Mouse (Mus musculus): ENCODE data around the gene Rgl2. TPM values are rescaled to one million over a fixed set of nuclear protein-coding genes. Genes with fewer than 3 reads are reported as not detected.
"Not testable (repeated sequence)": the region's sequence is repeated elsewhere in the genome, so short reads cannot be mapped to it uniquely, and the experiment has no call there.

Gene Rgl2
- polyA plus RNA-seq, 1 experiment from 2014 or later, result 44.7 TPM

GRCm38 (mm10) chr17:33982136-33982535 lies 52.8 kb downstream of the Rgl2 start:
- H3K4me3 ChIP-seq (replicated peaks; ENCODE audit: low read length); ATAC-seq (ENCODE audit: insufficient read depth, low FRiP score): not testable (repeated sequence)
- 7% methylated on average over 8 of the region's 8 CpGs for WGBS

More at GRCm38 (mm10) chr17:33982136-33982535, 52.8 kb downstream of the Rgl2 start:
- Histone ChIP-seq H3K27me3 (ENCODE audit: control insufficient read depth, insufficient read depth, low read length) (peaks cover 30% of the 10 kb centered on the region), H3K4me2 (ENCODE audit: low read depth, low read length) (peak overlapping the region; percentile 68; the same call in 1 of the 2 replicates)
- not testable (repeated sequence) for H3K9me3 ChIP-seq (replicated peaks; ENCODE audit: control insufficient read depth, low read length); H3K27ac ChIP-seq (ENCODE audit: low read length); H3K9ac ChIP-seq (ENCODE audit: low read length); H3K36me3 ChIP-seq (ENCODE audit: control insufficient read depth, insufficient read depth, low read length); H3K4me1 ChIP-seq (ENCODE audit: control insufficient read depth, insufficient read depth, low read length)

Small RNA genes lying within 50 kb of the gene (microRNA-seq; reads per million reads assigned to microRNA genes)
- gene Gm27740, result not detected

Other genes starting within 250 kb of the Rgl2 start
- 281 and 295 TPM in 2 replicates for gene Hnrnpm, start 242.7 kb upstream of the Rgl2 start, polyA plus RNA-seq (2015; fragmentation: Nextera tagmentation; extraction: Ambion mirVana)
- 56.0 and 58.8 TPM in 2 replicates for gene March2, start 210.9 kb upstream of the Rgl2 start, polyA plus RNA-seq (2015; fragmentation: Nextera tagmentation; extraction: Ambion mirVana)
- gene Rab11b, start 169.0 kb upstream of the Rgl2 start, polyA plus RNA-seq (2015; fragmentation: Nextera tagmentation; extraction: Ambion mirVana), result 212 and 237 TPM in 2 replicates
- 25.8 and 30.7 TPM in 2 replicates for gene Angptl4, start 147.7 kb upstream of the Rgl2 start, polyA plus RNA-seq (2015; fragmentation: Nextera tagmentation; extraction: Ambion mirVana)
- 24.8 and 29.0 TPM in 2 replicates for gene Kank3, start 119.0 kb upstream of the Rgl2 start, polyA plus RNA-seq (2015; fragmentation: Nextera tagmentation; extraction: Ambion mirVana)
- gene Rps28, start 105.0 kb upstream of the Rgl2 start, polyA plus RNA-seq (2015; fragmentation: Nextera tagmentation; extraction: Ambion mirVana), result 740 and 935 TPM in 2 replicates
- gene Ndufa7, start 105.0 kb upstream of the Rgl2 start, polyA plus RNA-seq (2015; fragmentation: Nextera tagmentation; extraction: Ambion mirVana), result 442 and 446 TPM in 2 replicates
- 52.0 and 54.0 TPM in 2 replicates for gene Cd320, start 86.5 kb upstream of the Rgl2 start, polyA plus RNA-seq (2015; fragmentation: Nextera tagmentation; extraction: Ambion mirVana)
- gene Gm7029, start 55.7 kb upstream of the Rgl2 start, polyA plus RNA-seq (2015; fragmentation: Nextera tagmentation; extraction: Ambion mirVana), result not detected in 2 replicates
- 6.9 and 7.9 TPM in 2 replicates for gene Kifc1, start 38.9 kb upstream of the Rgl2 start, polyA plus RNA-seq (2015; fragmentation: Nextera tagmentation; extraction: Ambion mirVana)
- gene Platr17, start 24.4 kb upstream of the Rgl2 start, polyA plus RNA-seq (2015; fragmentation: Nextera tagmentation; extraction: Ambion mirVana), result 0.39 and 0.40 TPM in 2 replicates
- gene Daxx, start 20.1 kb upstream of the Rgl2 start, polyA plus RNA-seq (2015; fragmentation: Nextera tagmentation; extraction: Ambion mirVana), result 40.9 and 44.4 TPM in 2 replicates
- 58.4 and 68.7 TPM in 2 replicates for gene Tapbp, start 13.6 kb upstream of the Rgl2 start, polyA plus RNA-seq (2015; fragmentation: Nextera tagmentation; extraction: Ambion mirVana)
- gene Zbtb22, start 13.6 kb upstream of the Rgl2 start, polyA plus RNA-seq (2015; fragmentation: Nextera tagmentation; extraction: Ambion mirVana), result 11.4 and 12.5 TPM in 2 replicates
- gene Pfdn6, start 10.8 kb downstream of the Rgl2 start, polyA plus RNA-seq (2015; fragmentation: Nextera tagmentation; extraction: Ambion mirVana), result 133 and 147 TPM in 2 replicates
- 19.0 and 23.1 TPM in 2 replicates for gene Wdr46, start 11.1 kb downstream of the Rgl2 start, polyA plus RNA-seq (2015; fragmentation: Nextera tagmentation; extraction: Ambion mirVana)
- 8.6 and 9.0 TPM in 2 replicates for gene B3galt4, start 21.9 kb downstream of the Rgl2 start, polyA plus RNA-seq (2015; fragmentation: Nextera tagmentation; extraction: Ambion mirVana)
- gene Vps52, start 26.3 kb downstream of the Rgl2 start, polyA plus RNA-seq (2015; fragmentation: Nextera tagmentation; extraction: Ambion mirVana), result 42.6 and 45.0 TPM in 2 replicates
- 1,606 and 1,631 TPM in 2 replicates for gene Rps18, start 26.5 kb downstream of the Rgl2 start, polyA plus RNA-seq (2015; fragmentation: Nextera tagmentation; extraction: Ambion mirVana)
- gene H2-K1, start 70.8 kb downstream of the Rgl2 start, polyA plus RNA-seq (2015; fragmentation: Nextera tagmentation; extraction: Ambion mirVana), result 107 and 140 TPM in 2 replicates
- gene Ring1, start 95.1 kb downstream of the Rgl2 start, polyA plus RNA-seq (2015; fragmentation: Nextera tagmentation; extraction: Ambion mirVana), result 8.1 and 10.7 TPM in 2 replicates
- gene H2-Ke6, start 98.5 kb downstream of the Rgl2 start, polyA plus RNA-seq (2015; fragmentation: Nextera tagmentation; extraction: Ambion mirVana), result 38.9 and 41.3 TPM in 2 replicates
- gene Slc39a7, start 102.1 kb downstream of the Rgl2 start, polyA plus RNA-seq (2015; fragmentation: Nextera tagmentation; extraction: Ambion mirVana), result 194 and 195 TPM in 2 replicates
- 36.3 and 37.7 TPM in 2 replicates for gene Rxrb, start 102.3 kb downstream of the Rgl2 start, polyA plus RNA-seq (2015; fragmentation: Nextera tagmentation; extraction: Ambion mirVana)
- gene Col11a2, start 109.9 kb downstream of the Rgl2 start, polyA plus RNA-seq (2015; fragmentation: Nextera tagmentation; extraction: Ambion mirVana), result 0.57 and 0.61 TPM in 2 replicates
- 0.61 and 0.64 TPM in 2 replicates for gene H2-Oa, start 162.8 kb downstream of the Rgl2 start, polyA plus RNA-seq (2015; fragmentation: Nextera tagmentation; extraction: Ambion mirVana)
- gene H2-DMa, start 190.0 kb downstream of the Rgl2 start, polyA plus RNA-seq (2015; fragmentation: Nextera tagmentation; extraction: Ambion mirVana), result 10.8 and 11.6 TPM in 2 replicates
- 71.9 and 74.7 TPM in 2 replicates for gene Brd2, start 193.1 kb downstream of the Rgl2 start, polyA plus RNA-seq (2015; fragmentation: Nextera tagmentation; extraction: Ambion mirVana)
- gene H2-DMb2, start 213.8 kb downstream of the Rgl2 start, polyA plus RNA-seq (2015; fragmentation: Nextera tagmentation; extraction: Ambion mirVana), result 0.70 and 0.82 TPM in 2 replicates
- 2.0 and 2.9 TPM in 2 replicates for gene H2-DMb1, start 223.5 kb downstream of the Rgl2 start, polyA plus RNA-seq (2015; fragmentation: Nextera tagmentation; extraction: Ambion mirVana)

Measured in stomach, embryonic 16.5 days (tissue).